Mouse (Mus musculus): ENCODE data around the gene Lipc. TPM values are rescaled to one million over a fixed set of nuclear protein-coding genes. Genes with fewer than 3 reads are reported as not detected.

The Lipc gene
- total RNA-seq, 4 experiments from 2014 or later = not detected

Small RNA genes lying within 50 kb of the gene (microRNA-seq; reads per million reads assigned to microRNA genes)
- gene Gm25149 = not detected

Other genes starting within 250 kb of the Lipc start
- gene Aqp9, start 216.5 kb upstream of the Lipc start, total RNA-seq (2022) = under 1 TPM in 2 of 4 experiments, not detected in 2; 0.13 to 0.16 TPM